Mouse (Mus musculus): ENCODE measurements around the gene Pla1a. TPM values are rescaled to one million over a fixed set of nuclear protein-coding genes. Genes with fewer than 3 reads are reported as not detected.

Gene Pla1a
- polyA plus RNA-seq, 1 experiment from 2014 or later: 0.60 TPM

DNA sequence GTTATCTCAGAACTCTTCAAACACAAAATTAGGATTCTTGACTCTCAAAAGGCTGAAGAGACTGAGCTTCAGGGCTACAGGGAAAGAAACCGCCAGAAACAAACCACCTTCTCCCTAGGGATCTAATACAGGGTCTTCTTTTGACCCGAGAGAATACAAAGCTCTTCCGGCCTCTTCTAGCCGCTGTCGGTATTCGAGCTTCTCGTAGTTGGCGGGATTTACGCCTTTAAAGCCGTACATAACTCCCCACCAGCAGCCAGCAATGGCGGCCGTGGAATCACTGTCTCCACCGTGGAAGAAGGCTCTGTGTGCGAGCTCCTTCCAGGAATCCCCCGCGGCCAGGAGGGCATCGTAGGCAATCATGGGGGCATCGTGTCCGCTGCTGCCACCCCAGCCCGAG is 12.6 kb upstream of the Pla1a start:
- no peak for ATAC-seq (ENCODE audit: insufficient number of reproducible peaks, low FRiP score, low TSS enrichment, low read depth)
- 97% methylated on average over 20 of the region's 20 CpGs for WGBS
- peaks cover 20% of the 10 kb centered on the region for H3K4me1 ChIP-seq
- no peaks in the 10 kb centered on the region for H3K27me3 ChIP-seq
- H3K9ac ChIP-seq: no peak overlapping the region
- H3K4me2 ChIP-seq (replicated peaks): no peak overlapping the region
- no peak overlapping the region for H3K4me3 ChIP-seq (replicated peaks)
- peaks cover 52% of the 10 kb centered on the region for H3K36me3 ChIP-seq
- no peak overlapping the region for H3K27ac ChIP-seq (replicated peaks)
- no peaks in the 10 kb centered on the region for H3K9me3 ChIP-seq (replicated peaks)

DNA sequence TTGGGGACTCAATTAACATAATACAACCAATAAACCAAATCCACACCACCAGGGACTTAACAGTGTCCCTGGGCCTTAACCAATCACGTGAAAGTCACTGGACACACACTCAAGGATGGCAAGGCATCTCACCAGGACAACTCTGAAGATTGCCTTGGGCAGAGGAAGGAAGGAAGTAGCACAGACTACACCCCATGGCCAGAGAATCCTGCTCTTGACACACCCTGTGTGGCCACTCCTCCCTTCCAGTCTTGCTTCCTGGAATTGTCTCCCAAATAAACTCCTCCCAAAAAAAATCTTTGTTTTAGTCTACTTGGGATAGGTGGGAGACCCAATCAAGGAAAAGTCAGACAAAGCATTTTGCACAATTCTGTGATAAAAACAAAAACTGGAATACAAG is 12.1 kb upstream of the Pla1a start:
- H3K27me3 ChIP-seq: no peaks in the 10 kb centered on the region
- H3K4me3 ChIP-seq (replicated peaks): no peak overlapping the region
- no peak overlapping the region for H3K27ac ChIP-seq (replicated peaks)
- H3K4me2 ChIP-seq (replicated peaks): no peak overlapping the region
- WGBS: 87% methylated on average over 1 of the region's 1 CpGs
- ATAC-seq (ENCODE audit: insufficient number of reproducible peaks, low FRiP score, low TSS enrichment, low read depth): no peak
- peaks cover 46% of the 10 kb centered on the region for H3K36me3 ChIP-seq
- peaks cover 15% of the 10 kb centered on the region for H3K4me1 ChIP-seq
- H3K9ac ChIP-seq: no peak overlapping the region
- H3K9me3 ChIP-seq (replicated peaks): no peaks in the 10 kb centered on the region

DNA sequence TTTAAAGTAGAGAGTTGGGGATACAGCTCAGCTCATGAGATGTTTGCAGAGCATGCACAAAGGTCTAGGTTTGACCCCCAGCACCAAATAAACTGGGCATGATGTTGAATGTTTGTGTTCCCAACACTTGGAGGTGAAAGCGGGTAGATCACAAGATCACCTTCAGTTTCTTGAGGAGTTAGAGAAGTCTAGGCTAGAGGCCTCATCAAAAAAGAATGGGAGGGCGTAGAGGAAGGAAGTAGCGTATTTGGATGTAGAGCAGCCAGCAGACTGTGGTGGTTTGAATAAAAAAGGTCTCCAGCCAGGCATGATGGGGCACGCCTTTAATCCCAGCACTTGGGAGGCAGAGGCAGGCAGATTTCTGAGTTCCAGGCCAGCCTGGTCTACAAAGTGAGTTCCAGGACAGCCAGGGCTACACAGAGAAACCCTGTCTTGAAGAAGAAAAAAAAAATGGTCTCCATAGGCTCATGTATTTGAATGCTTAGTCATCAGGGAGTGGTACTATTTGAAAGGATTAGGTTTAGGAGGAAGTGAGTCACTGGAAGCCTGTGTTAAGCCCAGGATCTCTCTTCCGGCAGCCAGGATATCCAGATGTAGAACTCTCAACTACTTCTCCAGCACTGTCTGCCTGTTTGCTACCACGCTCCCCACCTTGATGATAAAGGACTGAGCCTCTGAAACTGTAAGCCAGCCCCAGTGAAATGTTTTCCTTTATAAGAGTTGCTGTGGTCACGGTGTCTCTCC is 10.9 kb upstream of the Pla1a start:
- WGBS: 95% methylated on average over 7 of the region's 7 CpGs
- H3K4me3 ChIP-seq (replicated peaks): no peak overlapping the region
- H3K9ac ChIP-seq: no peak overlapping the region
- H3K36me3 ChIP-seq: peaks cover 41% of the 10 kb centered on the region
- no peaks in the 10 kb centered on the region for H3K27me3 ChIP-seq
- no peak overlapping the region for H3K4me2 ChIP-seq (replicated peaks)
- peaks cover 13% of the 10 kb centered on the region for H3K4me1 ChIP-seq
- H3K9me3 ChIP-seq (replicated peaks): no peaks in the 10 kb centered on the region
- H3K27ac ChIP-seq (replicated peaks): no peak overlapping the region
- no peak for ATAC-seq (ENCODE audit: insufficient number of reproducible peaks, low FRiP score, low TSS enrichment, low read depth)

DNA sequence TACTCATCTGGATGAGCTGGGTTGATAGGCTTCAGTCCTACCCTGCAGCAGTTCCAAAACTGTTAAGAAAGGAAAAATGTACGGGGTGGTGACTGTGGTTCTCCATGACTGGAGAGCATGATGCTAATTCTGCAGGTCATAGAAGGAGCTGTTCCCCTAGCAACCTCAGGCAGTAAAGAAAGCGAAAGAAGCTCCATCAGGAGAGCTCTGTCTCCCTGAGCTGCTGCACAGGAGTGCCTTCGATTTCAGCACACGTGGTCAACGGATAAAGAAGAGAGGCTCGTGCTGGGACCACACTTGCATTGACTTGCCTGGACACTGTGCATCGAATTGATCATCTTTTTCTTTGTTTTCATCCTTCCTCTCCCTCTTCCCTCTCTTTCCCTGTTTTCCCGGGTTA is 9.3 kb upstream of the Pla1a start:
- Histone ChIP-seq H3K4me2 (replicated peaks) (no peak overlapping the region), H3K36me3 (peaks cover 37% of the 10 kb centered on the region), H3K4me3 (replicated peaks) (no peak overlapping the region), H3K4me1 (peaks cover 3% of the 10 kb centered on the region; the same call in 1 of the 2 replicates), H3K27me3 (no peaks in the 10 kb centered on the region), H3K9ac (no peak overlapping the region), H3K9me3 (replicated peaks) (no peaks in the 10 kb centered on the region), H3K27ac (replicated peaks) (no peak overlapping the region)
- WGBS: 87% methylated on average over 8 of the region's 8 CpGs
- no peak for ATAC-seq (ENCODE audit: insufficient number of reproducible peaks, low FRiP score, low TSS enrichment, low read depth)

DNA sequence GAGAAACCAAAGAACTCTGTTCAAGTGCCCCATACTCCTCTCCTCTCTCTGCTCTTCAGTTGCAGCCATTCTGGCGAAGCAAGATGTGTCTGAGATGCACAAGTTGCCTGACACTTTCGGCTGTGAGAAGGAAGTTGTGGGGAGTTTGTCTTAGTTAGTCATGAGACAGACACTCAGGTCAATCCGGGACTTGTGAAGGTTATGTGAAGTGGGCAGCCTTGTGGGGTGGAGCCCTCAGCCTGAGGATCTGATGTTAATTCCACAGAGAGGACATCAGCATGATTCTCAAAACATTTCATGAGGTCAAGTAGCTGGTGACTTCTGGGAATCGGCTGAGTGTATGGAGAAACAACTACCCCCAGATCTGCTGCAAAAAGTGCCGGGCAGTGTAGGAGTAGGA is 8.7 kb upstream of the Pla1a start:
- H3K27me3 ChIP-seq: no peaks in the 10 kb centered on the region
- no peak overlapping the region for H3K4me2 ChIP-seq (replicated peaks)
- H3K27ac ChIP-seq (replicated peaks): no peak overlapping the region
- H3K4me3 ChIP-seq (replicated peaks): no peak overlapping the region
- H3K9ac ChIP-seq: no peak overlapping the region
- WGBS: 89% methylated on average over 5 of the region's 5 CpGs
- H3K4me1 ChIP-seq: no peaks in the 10 kb centered on the region
- no peaks in the 10 kb centered on the region for H3K9me3 ChIP-seq (replicated peaks)
- H3K36me3 ChIP-seq: peaks cover 31% of the 10 kb centered on the region
- no peak for ATAC-seq (ENCODE audit: insufficient number of reproducible peaks, low FRiP score, low TSS enrichment, low read depth)

DNA sequence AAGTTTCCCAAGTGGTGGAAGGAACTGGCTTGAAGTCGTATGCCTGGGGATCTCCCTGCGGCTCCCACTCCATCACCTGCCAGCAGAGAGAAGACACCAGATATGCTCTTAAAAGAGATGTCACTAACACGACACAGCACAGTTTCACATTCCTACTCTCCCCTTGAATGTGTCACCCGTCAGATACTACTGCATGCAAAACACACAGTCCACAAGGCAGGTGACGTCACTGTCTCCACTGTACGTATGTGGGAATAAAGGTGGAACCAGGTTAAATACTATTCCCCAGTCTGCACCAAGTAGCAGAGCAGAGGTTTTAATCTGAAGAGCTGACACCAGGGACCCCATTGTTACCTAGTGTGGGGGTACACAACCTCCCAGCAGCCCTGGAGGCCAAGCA is 7.5 kb upstream of the Pla1a start:
- H3K27me3 ChIP-seq: no peaks in the 10 kb centered on the region
- H3K9ac ChIP-seq: no peak overlapping the region
- no peak overlapping the region for H3K4me3 ChIP-seq (replicated peaks)
- no peak overlapping the region for H3K4me2 ChIP-seq (replicated peaks)
- no peak overlapping the region for H3K27ac ChIP-seq (replicated peaks)
- H3K9me3 ChIP-seq (replicated peaks): no peaks in the 10 kb centered on the region
- ATAC-seq (ENCODE audit: insufficient number of reproducible peaks, low FRiP score, low TSS enrichment, low read depth): no peak
- peaks cover 19% of the 10 kb centered on the region for H3K36me3 ChIP-seq
- no peaks in the 10 kb centered on the region for H3K4me1 ChIP-seq
- WGBS: 69% methylated on average over 6 of the region's 6 CpGs

DNA sequence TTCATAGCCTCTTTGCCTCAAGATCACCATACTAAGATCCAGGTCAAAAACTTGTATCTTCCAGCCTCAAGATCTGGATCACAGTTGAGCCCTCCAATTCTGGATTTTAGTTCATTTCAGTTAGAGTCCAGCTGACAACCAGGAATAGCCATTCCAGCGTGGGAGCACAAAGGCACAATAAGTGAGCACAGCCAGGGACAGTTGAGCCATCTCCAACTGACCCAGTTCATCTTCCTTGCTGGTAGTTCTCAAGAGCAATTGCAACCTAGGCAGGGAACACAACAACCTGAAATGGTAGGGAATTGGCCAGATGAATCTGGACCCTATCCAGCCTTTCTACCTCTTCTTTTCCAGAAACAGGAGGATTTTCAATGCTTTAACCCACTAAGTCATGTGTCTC is 6.2 kb upstream of the Pla1a start:
- 68% methylated on average over 1 of the region's 1 CpGs for WGBS
- Histone ChIP-seq H3K36me3 (peaks cover 7% of the 10 kb centered on the region), H3K27ac (replicated peaks) (no peak overlapping the region), H3K27me3 (no peaks in the 10 kb centered on the region), H3K4me2 (replicated peaks) (no peak overlapping the region), H3K4me1 (no peaks in the 10 kb centered on the region), H3K9ac (no peak overlapping the region), H3K4me3 (replicated peaks) (no peak overlapping the region), H3K9me3 (replicated peaks) (no peaks in the 10 kb centered on the region)
- no peak for ATAC-seq (ENCODE audit: insufficient number of reproducible peaks, low FRiP score, low TSS enrichment, low read depth)

DNA sequence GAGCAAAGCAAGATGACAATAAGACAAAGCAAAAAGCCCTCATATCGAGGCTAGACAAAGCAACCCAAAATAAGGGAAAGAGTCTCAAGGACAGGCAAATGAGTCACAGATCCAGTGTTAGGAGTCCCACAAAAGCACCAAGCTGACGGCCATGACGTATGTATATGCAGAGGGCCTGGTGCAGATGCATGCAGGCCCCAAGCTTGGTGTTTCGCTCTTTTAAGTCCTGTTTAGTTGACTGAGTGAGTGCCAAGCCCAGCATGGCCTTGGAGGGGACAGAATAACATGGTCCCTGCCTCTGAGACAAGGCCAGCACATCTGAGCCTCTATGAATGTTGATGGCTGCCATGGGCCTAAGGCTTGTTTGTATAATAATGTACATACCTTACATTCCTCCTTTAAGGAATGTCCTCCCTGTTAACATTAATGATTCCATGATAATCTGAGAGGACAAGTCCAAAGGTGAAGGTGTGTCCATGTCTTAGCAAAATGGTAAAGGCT is 1.4 kb upstream of the Pla1a start:
- Histone ChIP-seq H3K9ac (no peak overlapping the region), H3K36me3 (no peaks in the 10 kb centered on the region), H3K4me2 (replicated peaks) (no peak overlapping the region), H3K9me3 (replicated peaks) (no peaks in the 10 kb centered on the region), H3K4me3 (replicated peaks) (no peak overlapping the region), H3K27me3 (no peaks in the 10 kb centered on the region), H3K27ac (replicated peaks) (no peak overlapping the region), H3K4me1 (no peaks in the 10 kb centered on the region)
- WGBS: 86% methylated on average over 4 of the region's 4 CpGs
- ATAC-seq (ENCODE audit: insufficient number of reproducible peaks, low FRiP score, low TSS enrichment, low read depth): no peak

DNA sequence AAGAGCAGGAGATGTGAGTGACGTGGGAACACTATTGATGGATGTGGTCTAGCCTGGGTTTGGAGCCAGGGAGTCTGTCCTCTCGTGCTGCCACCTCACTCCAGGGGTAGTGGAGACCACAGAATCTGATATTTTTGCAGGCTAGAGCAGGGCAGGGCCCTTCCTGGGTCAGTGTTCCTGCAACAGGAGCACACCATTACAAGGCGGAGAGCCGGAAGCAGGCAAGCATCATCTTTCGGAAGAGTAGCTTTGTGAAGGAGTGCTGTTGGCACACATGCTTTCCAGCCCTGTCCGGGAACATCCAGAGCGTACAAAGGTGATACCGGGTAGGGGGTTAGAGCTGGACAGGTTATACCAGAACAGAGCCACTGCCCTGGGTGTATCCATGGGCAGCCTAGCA is 569 bp upstream of the Pla1a start:
- H3K36me3 ChIP-seq: no peaks in the 10 kb centered on the region
- no peaks in the 10 kb centered on the region for H3K4me1 ChIP-seq
- 82% methylated on average over 8 of the region's 8 CpGs for WGBS
- no peak overlapping the region for H3K4me2 ChIP-seq (replicated peaks)
- H3K9ac ChIP-seq: no peak overlapping the region
- H3K9me3 ChIP-seq (replicated peaks): no peaks in the 10 kb centered on the region
- no peak overlapping the region for H3K27ac ChIP-seq (replicated peaks)
- H3K27me3 ChIP-seq: no peaks in the 10 kb centered on the region
- H3K4me3 ChIP-seq (replicated peaks): no peak overlapping the region
- ATAC-seq (ENCODE audit: insufficient number of reproducible peaks, low FRiP score, low TSS enrichment, low read depth): no peak

DNA sequence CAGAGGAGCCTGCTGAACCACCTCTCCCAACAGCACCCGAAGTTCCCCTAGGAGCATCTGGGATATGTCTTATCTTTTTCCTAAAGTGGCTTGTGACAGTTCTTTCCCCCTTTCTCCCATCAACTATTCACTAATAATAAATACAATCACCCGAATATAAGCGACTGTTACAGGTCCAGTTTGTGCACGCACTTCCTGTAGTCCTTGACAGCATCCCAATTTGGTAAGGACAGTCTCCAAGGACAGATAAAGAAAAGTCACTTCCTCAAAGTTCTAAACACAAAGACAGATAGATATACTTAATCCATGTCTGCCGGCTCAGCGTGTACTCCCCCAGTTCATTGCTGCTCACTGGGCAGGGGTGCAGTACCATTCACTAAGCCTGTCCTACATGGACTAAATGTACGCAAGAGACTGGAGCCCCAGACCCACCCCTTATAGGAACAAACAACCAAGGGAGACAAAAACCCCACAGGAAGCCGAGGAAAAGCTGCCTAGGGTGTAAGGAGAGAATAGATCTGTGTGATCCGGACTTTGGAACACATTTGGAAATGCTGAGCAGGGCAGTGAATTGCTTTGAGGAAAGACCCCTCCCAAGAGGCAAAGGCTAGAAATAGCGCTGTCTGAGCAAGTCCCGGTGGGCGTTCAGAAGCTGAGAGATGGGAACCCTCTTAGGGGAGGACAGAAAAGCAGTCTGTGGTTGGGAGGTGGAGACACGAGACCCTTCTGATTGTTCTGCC is 1.3 kb downstream of the Pla1a start:
- H3K4me1 ChIP-seq: no peaks in the 10 kb centered on the region
- no peak overlapping the region for H3K4me3 ChIP-seq (replicated peaks)
- no peak overlapping the region for H3K27ac ChIP-seq (replicated peaks)
- 61% methylated on average over 13 of the region's 13 CpGs for WGBS
- H3K9ac ChIP-seq: no peak overlapping the region
- H3K27me3 ChIP-seq: no peaks in the 10 kb centered on the region
- no peak for ATAC-seq (ENCODE audit: insufficient number of reproducible peaks, low FRiP score, low TSS enrichment, low read depth)
- H3K4me2 ChIP-seq (replicated peaks): no peak overlapping the region
- H3K9me3 ChIP-seq (replicated peaks): no peaks in the 10 kb centered on the region
- no peaks in the 10 kb centered on the region for H3K36me3 ChIP-seq

DNA sequence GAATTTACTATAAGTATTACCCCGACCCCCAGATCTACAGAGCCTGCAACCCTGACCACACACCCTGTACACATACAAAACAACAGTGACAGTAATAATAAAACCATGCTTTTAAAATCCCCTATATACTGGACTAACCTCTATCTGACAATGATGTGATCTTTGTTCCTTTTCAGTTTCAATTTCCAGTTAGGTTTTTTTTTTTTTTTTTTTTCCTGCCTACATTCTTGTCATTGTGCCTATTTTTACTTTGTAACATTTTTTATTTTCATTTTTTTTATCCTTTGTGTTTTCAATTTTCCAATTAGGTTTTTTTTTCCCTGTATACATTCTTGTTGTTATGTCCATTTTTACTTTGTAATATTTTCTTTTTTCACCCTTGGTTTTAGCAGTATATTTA is 7.1 kb downstream of the Pla1a start:
- Histone ChIP-seq H3K9me3 (replicated peaks) (no peaks in the 10 kb centered on the region), H3K4me3 (replicated peaks) (no peak overlapping the region), H3K27me3 (no peaks in the 10 kb centered on the region), H3K9ac (no peak overlapping the region), H3K27ac (replicated peaks) (no peak overlapping the region), H3K36me3 (no peaks in the 10 kb centered on the region), H3K4me1 (no peaks in the 10 kb centered on the region), H3K4me2 (replicated peaks) (no peak overlapping the region)
- ATAC-seq (ENCODE audit: insufficient number of reproducible peaks, low FRiP score, low TSS enrichment, low read depth): no peak
- 77% methylated on average over 1 of the region's 1 CpGs for WGBS
